Mouse (Mus musculus) small intestine, adult 2 months (tissue): Measurements from ENCODE around the gene Phip.

Experiments used
- CTCF ChIP-seq: fragments of 200-500 bp; IDR thresholded peaks from 2 replicates; pipeline ENCODE4 v1.5.1; 2012; ENCODE audit warnings: low read depth, mild to moderate bottlenecking, control low read depth, inconsistent platforms, low read length, moderate library complexity, mixed read lengths; ENCODE audit not compliant: insufficient replicate concordance, insufficient read length; ENCODE audit errors: extremely low read depth
- POLR2A ChIP-seq: fragments of 200-500 bp; IDR thresholded peaks from 2 replicates; pipeline ENCODE4 v1.6.1; 2012; ENCODE audit warnings: low read depth, mild to moderate bottlenecking, control low read depth, inconsistent platforms, low read length, moderate library complexity

- TF ChIP-seq POLR2A, result no peak
- TF ChIP-seq CTCF, result no peak
Measured at GRCm38 (mm10) chr9:82971433-82971832, 3.9 kb downstream of the Phip start.
